ENCODE assay signal across 8 mouse cellular contexts in the genomic region with DNA sequence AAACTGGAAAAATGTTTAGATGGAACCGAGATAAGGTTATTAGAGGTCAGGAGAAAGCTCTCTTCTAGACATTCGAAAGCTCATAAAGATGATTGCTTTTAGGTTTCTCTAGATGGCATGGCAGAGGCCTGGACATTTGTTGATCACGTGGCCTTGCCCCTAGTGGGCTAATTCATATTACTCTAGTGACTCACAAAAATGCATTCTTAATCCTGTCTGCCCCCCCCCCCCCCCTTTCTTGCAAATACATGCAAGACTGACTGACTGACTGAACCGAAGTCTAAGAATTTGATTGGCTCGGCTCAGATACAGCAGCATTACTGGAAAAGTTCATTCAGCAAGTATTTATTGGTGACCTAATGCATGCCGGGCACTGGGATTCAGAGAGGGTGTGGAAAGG. TPM values are rescaled to one million over a fixed set of nuclear protein-coding genes. Genes with fewer than 3 reads are reported as not detected.
DNase-seq lines count a peak whose midpoint lies in the region; ATAC-seq lines count a peak whose summit lies in the region.

No protein-coding gene starts in this region.

- peaks cover 14% of the 10 kb centered on the region for H3K4me1 ChIP-seq in heart, embryonic 16.5 days (ENCODE audit: control insufficient read depth, insufficient read depth, low read length)
- peaks cover 23% of the 10 kb centered on the region for H3K4me1 ChIP-seq in limb, embryonic 13.5 days
- H3K4me1 ChIP-seq in midbrain, embryonic 16.5 days (ENCODE audit: control insufficient read depth, insufficient read depth, low read length): peaks cover 30% of the 10 kb centered on the region

- no peaks in the 10 kb centered on the region for H3K27me3 ChIP-seq in heart, embryonic 16.5 days (ENCODE audit: control insufficient read depth, insufficient read depth, low read length)
- no peaks in the 10 kb centered on the region for H3K27me3 ChIP-seq in limb, embryonic 13.5 days
- H3K27me3 ChIP-seq in midbrain, embryonic 16.5 days (ENCODE audit: control insufficient read depth, insufficient read depth, low read depth, low read length): no peaks in the 10 kb centered on the region

- DNase-seq in thymus, postnatal 0 days (ENCODE audit: low spot score): peak; percentile 46
- no peak for DNase-seq in thymus, postnatal 36 days
- DNase-seq in embryo, embryonic 10.5 days (ENCODE audit: low spot score): peak; percentile 75
- DNase-seq in thymus, postnatal 10 days (ENCODE audit: low spot score in 2 of 2): no peak

- H3K36me3 ChIP-seq in heart, embryonic 16.5 days (ENCODE audit: control insufficient read depth, insufficient read depth): no peaks in the 10 kb centered on the region
- H3K36me3 ChIP-seq in limb, embryonic 13.5 days: no peaks in the 10 kb centered on the region
- no peaks in the 10 kb centered on the region for H3K36me3 ChIP-seq in midbrain, embryonic 16.5 days (ENCODE audit: control insufficient read depth, insufficient read depth, low read length)

- ATAC-seq in heart, embryonic 16.5 days (replicated peaks; ENCODE audit: extremely low read depth, insufficient read depth, low FRiP score): no peak
- ATAC-seq in limb, embryonic 13.5 days (ENCODE audit: low FRiP score, low read depth): no peak
- ATAC-seq in midbrain, embryonic 16.5 days: no peak
- no peak for ATAC-seq in inflammation-experienced regulatory T-cells, adult 6 months

- peak overlapping the region; percentile 100 for H3K27ac ChIP-seq in heart, embryonic 16.5 days (ENCODE audit: low read length)
- no peak overlapping the region for H3K27ac ChIP-seq in limb, embryonic 13.5 days
- H3K27ac ChIP-seq in midbrain, embryonic 16.5 days (ENCODE audit: low read length): no peak overlapping the region

- H3K9ac ChIP-seq in heart, embryonic 16.5 days (ENCODE audit: low read length): peak overlapping the region; percentile 100
- peak overlapping the region; percentile 100; the same call in 1 of the 2 replicates for H3K9ac ChIP-seq in limb, embryonic 13.5 days
- H3K9ac ChIP-seq in midbrain, embryonic 16.5 days (ENCODE audit: low read depth, low read length): peak overlapping the region; percentile 99; the same call in 1 of the 2 replicates

- H3K4me3 ChIP-seq in heart, embryonic 16.5 days (ENCODE audit: low read length): peak overlapping the region; percentile 99
- H3K4me3 ChIP-seq in limb, embryonic 13.5 days: peak overlapping the region; percentile 96
- peak overlapping the region; percentile 86 for H3K4me3 ChIP-seq in midbrain, embryonic 16.5 days (ENCODE audit: low read depth, low read length)

- no peaks in the 10 kb centered on the region for H3K9me3 ChIP-seq in heart, embryonic 16.5 days (replicated peaks; ENCODE audit: control insufficient read depth, low read length)
- no peaks in the 10 kb centered on the region for H3K9me3 ChIP-seq in limb, embryonic 13.5 days
- H3K9me3 ChIP-seq in midbrain, embryonic 16.5 days (replicated peaks; ENCODE audit: control insufficient read depth, low read length, poor library complexity, severe bottlenecking): no peaks in the 10 kb centered on the region

- peak overlapping the region; percentile 83 for H3K4me2 ChIP-seq in heart, embryonic 16.5 days (ENCODE audit: low read depth, low read length)
- H3K4me2 ChIP-seq in limb, embryonic 13.5 days (replicated peaks): peak overlapping the region; percentile 97
- peak overlapping the region; percentile 100 for H3K4me2 ChIP-seq in midbrain, embryonic 16.5 days (ENCODE audit: low read length)

- 4% methylated on average over 6 of the region's 6 CpGs for WGBS in heart, embryonic 16.5 days
- 4% methylated on average over 6 of the region's 6 CpGs for WGBS in limb, embryonic 13.5 days
- 3% methylated on average over 6 of the region's 6 CpGs for WGBS in midbrain, embryonic 16.5 days

RNA-seq across cellular contexts. Expression of a gene that starts 2.2 kb away (rescaled TPM):
- polyA plus RNA-seq in thymus, postnatal 0 days (2015; fragmentation: Nextera tagmentation; extraction: Ambion mirVana): 22.5 and 28.7 TPM in 2 replicates
- 10.7 and 11.1 TPM in 2 replicates for polyA plus RNA-seq in heart, embryonic 16.5 days (2015; fragmentation: Nextera tagmentation; extraction: Ambion mirVana)
- polyA plus RNA-seq in limb, embryonic 13.5 days (2015; fragmentation: Nextera tagmentation; extraction: Ambion mirVana): 20.8 and 21.0 TPM in 2 replicates
- 13.3 and 15.1 TPM in 2 replicates for polyA plus RNA-seq in midbrain, embryonic 16.5 days (2015; fragmentation: Nextera tagmentation; extraction: Ambion mirVana)
- polyA plus RNA-seq in inflammation-experienced regulatory T-cells, adult 6 months (2017; shearing (Covaris generic)): 10 to 100 TPM; 35.3 to 52.3 (median 50.3) TPM

Comparison
In these comparisons a context has a peak if more than half of its experiments do, and no peak if none do; other contexts are left out.
1. DNase-seq: peak in thymus, postnatal 0 days (single experiment) and embryo, embryonic 10.5 days (single experiment); none in thymus, postnatal 36 days (0 of 2) and thymus, postnatal 10 days (0 of 2).
2. Peak in every context shown above with its lines, with median percentiles within 50 percentile points of each other: H3K4me2 ChIP-seq, H3K4me3 ChIP-seq and H3K9ac ChIP-seq.